In genomic region chr4:110352001-110352369, GRCm38 (mm10) we compare ENCODE assay signal across 9 mouse cellular contexts. TPM values are rescaled to one million over a fixed set of nuclear protein-coding genes. Genes with fewer than 3 reads are reported as not detected.
DNase-seq lines count a peak whose midpoint lies in the region; ATAC-seq and TF ChIP-seq lines count a peak whose summit lies in the region.
"Had no signal": no experiment of that assay in that cellular context is flagged by ENCODE, and none has a peak within 500 bp of the region (broad histone marks: within the 10 kb centered on the region; RNA-seq: fewer than 3 reads in every experiment).

No protein-coding gene starts in this region.

- no peaks in the 10 kb centered on the region for H3K4me1 ChIP-seq in heart, adult 2 months (ENCODE audit: control insufficient read depth, insufficient read depth, low read length)
- peaks cover 4% of the 10 kb centered on the region; the same call in 1 of the 2 replicates for H3K4me1 ChIP-seq in testis, adult 2 months (ENCODE audit: control insufficient read depth, insufficient read depth, low read length)
- no peaks in the 10 kb centered on the region for H3K4me1 ChIP-seq in liver, embryonic 14.5 days (replicated peaks; ENCODE audit: control insufficient read depth in 2 of 2, insufficient read depth in 2 of 2, low read length in 1 of 2)

- H3K9ac ChIP-seq in heart, adult 2 months (ENCODE audit: low read depth, low read length) = no peak overlapping the region
- H3K9ac ChIP-seq in liver, embryonic 14.5 days (replicated peaks) = no peak overlapping the region

- WGBS in heart, adult 2 months = 5% methylated on average over 5 of the region's 5 CpGs
- 9% methylated on average over 5 of the region's 5 CpGs for WGBS in liver, embryonic 14.5 days (ENCODE audit: insufficient replicate concordance)

- DNase-seq in heart, adult 2 months = no peak
- no peak for DNase-seq in heart, adult 8-10 months (ENCODE audit: low spot score)
- no peak for DNase-seq in testis, postnatal 10 days (ENCODE audit: low spot score)
- no peak for DNase-seq in liver, embryonic 14.5 days (ENCODE audit: low read depth in 3 of 3, low spot score in 3 of 3)
- DNase-seq in telencephalon, adult 2 months (ENCODE audit: low read depth, low spot score) = peak; percentile 15
- no peak for DNase-seq in left cerebral cortex, adult 9 months (ENCODE audit: low spot score in 2 of 2)

- H3K27ac ChIP-seq in heart, adult 2 months = no peak overlapping the region
- peak overlapping the region; percentile 10; the same call in 1 of the 2 replicates for H3K27ac ChIP-seq in testis, adult 2 months (ENCODE audit: control insufficient read depth, insufficient read depth, low read depth, low read length)
- no peak overlapping the region for H3K27ac ChIP-seq in liver, embryonic 14.5 days

- H3K79me2 ChIP-seq in heart, adult 2 months (replicated peaks; ENCODE audit: control insufficient read depth, insufficient read depth, low read length) = no peaks in the 10 kb centered on the region

- TF ChIP-seq CTCF in heart, adult 2 months (IDR thresholded peaks at IDR 0.05) = no peak
- TF ChIP-seq CTCF in testis, adult 2 months (IDR thresholded peaks at IDR 0.05; ENCODE audit: control insufficient read depth, insufficient read depth, insufficient replicate concordance, low read depth, low read length) = no peak
- no peak for TF ChIP-seq CTCF in liver, embryonic 14.5 days (IDR thresholded peaks at IDR 0.05; ENCODE audit: low read depth)

- ATAC-seq in liver, embryonic 14.5 days (ENCODE audit: insufficient read depth) = no peak
- no peak for ATAC-seq in activated CD4-positive, CD25-positive, alpha-beta regulatory T cell, adult 4 months

- TF ChIP-seq POLR2A in heart, adult 2 months (IDR thresholded peaks at IDR 0.05; ENCODE audit: insufficient read depth, low read depth, low read length) = no peak
- no peak for TF ChIP-seq POLR2A in testis, adult 2 months (IDR thresholded peaks at IDR 0.05; ENCODE audit: control insufficient read depth, low read depth, low read length)

- no peaks in the 10 kb centered on the region for H3K36me3 ChIP-seq in heart, adult 2 months (ENCODE audit: control insufficient read depth, insufficient read depth, low read length)
- H3K36me3 ChIP-seq in testis, adult 2 months (ENCODE audit: control insufficient read depth, insufficient read depth, low read length) = no peaks in the 10 kb centered on the region
- no peaks in the 10 kb centered on the region for H3K36me3 ChIP-seq in liver, embryonic 14.5 days (replicated peaks; ENCODE audit: control insufficient read depth, insufficient read depth, low read depth)

- peak overlapping the region; percentile 52 for H3K4me2 ChIP-seq in liver, embryonic 14.5 days (ENCODE audit: low read depth)

- no peak for TF ChIP-seq EP300 in heart, adult 2 months (IDR thresholded peaks at IDR 0.05; ENCODE audit: insufficient read depth, low read depth, low read length)
- no peak for TF ChIP-seq EP300 in liver, embryonic 14.5 days (IDR thresholded peaks at IDR 0.05; ENCODE audit: low read depth)

- peak overlapping the region; percentile 54 for H3K4me3 ChIP-seq in heart, adult 2 months
- H3K4me3 ChIP-seq in testis, adult 2 months (ENCODE audit: control insufficient read depth, low read depth, low read length) = peak overlapping the region; percentile 99
- H3K4me3 ChIP-seq in liver, embryonic 14.5 days (ENCODE audit: insufficient read depth in 1 of 2, low read depth in 2 of 2, low read length in 2 of 2) = peak overlapping the region; percentile 45 to 51; a peak in 2 of 4 replicates

- intact Hi-C loops in heart, adult 2 months (cut with DNase I) = no loop called here

- no peaks in the 10 kb centered on the region for H3K27me3 ChIP-seq in heart, adult 2 months (ENCODE audit: control insufficient read depth, insufficient read depth, low read length)
- no peaks in the 10 kb centered on the region for H3K27me3 ChIP-seq in testis, adult 2 months (ENCODE audit: control insufficient read depth, insufficient read depth, low read length)
- peaks cover 11% of the 10 kb centered on the region for H3K27me3 ChIP-seq in liver, embryonic 14.5 days (ENCODE audit: control insufficient read depth, insufficient read depth, low read length)

- H3K9me3 ChIP-seq in liver, embryonic 14.5 days (ENCODE audit: control insufficient read depth, low read length) = no peaks in the 10 kb centered on the region

RNA-seq across cellular contexts. Expression of gene Elavl4, which starts 0.3 kb away (rescaled TPM):
- total RNA-seq in heart, adult 2 months (2021) = under 1 TPM; 0.09 to 0.13 TPM
- 0.09 and 0.12 TPM in 2 replicates for polyA plus RNA-seq in heart, adult 2 months (2012; rRNA removed)
- under 1 TPM in 3 of 4 experiments, not detected in 1; 0.06 to 0.28 (median 0.22) TPM for total RNA-seq in heart, adult 8-10 months (2022)
- 5.0 and 6.0 TPM in 2 replicates for polyA plus RNA-seq in testis, adult 2 months (2012; rRNA removed)
- 0.04 and 0.16 TPM in 2 replicates for polyA plus RNA-seq in liver, embryonic 14.5 days (2012; rRNA removed)
- polyA plus RNA-seq in liver, embryonic 14.5 days (2014; fragmentation: Nextera tagmentation; extraction: Ambion mirVana) = 0.10 TPM in 1 of 2 replicates, not detected in the other
- polyA plus RNA-seq in activated CD4-positive, CD25-positive, alpha-beta regulatory T cell, adult 4 months (2017; shearing (Covaris generic)) = under 1 TPM in 1 of 2 experiments, not detected in 1; 0.44 TPM
- total RNA-seq: gastrocnemius, postnatal 36 days had no signal

RNA-seq across cellular contexts. Expression of gene Agbl4, which starts 45.5 kb away (rescaled TPM):
- total RNA-seq in heart, adult 2 months (2021) = under 1 TPM; 0.30 to 0.39 TPM
- 0.08 TPM in 1 of 2 replicates, not detected in the other for polyA plus RNA-seq in heart, adult 2 months (2012; rRNA removed)
- total RNA-seq in heart, adult 8-10 months (2022) = under 1 TPM; 0.20 to 0.72 (median 0.42) TPM
- polyA plus RNA-seq in testis, adult 2 months (2012; rRNA removed) = 63.8 and 79.8 TPM in 2 replicates
- not detected in 2 replicates for polyA plus RNA-seq in liver, embryonic 14.5 days (2012; rRNA removed)
- polyA plus RNA-seq in liver, embryonic 14.5 days (2014; fragmentation: Nextera tagmentation; extraction: Ambion mirVana) = not detected in 2 replicates
- not detected for polyA plus RNA-seq in activated CD4-positive, CD25-positive, alpha-beta regulatory T cell, adult 4 months (2017; shearing (Covaris generic))
- total RNA-seq: gastrocnemius, postnatal 36 days had no signal

Comparison
In these comparisons a context has a peak if more than half of its experiments do, and no peak if none do; other contexts are left out.
1. H3K4me3 ChIP-seq: peak in every context shown above with its lines; median percentile 99 in testis, adult 2 months; 54 in heart, adult 2 months; 48 in liver, embryonic 14.5 days.
2. RNA of gene Agbl4, which starts 45.5 kb away (polyA plus RNA-seq): 63.8 to 79.8 TPM in testis, adult 2 months; not detected in liver, embryonic 14.5 days, 0.08 TPM in heart, adult 2 months and not detected in activated CD4-positive, CD25-positive, alpha-beta regulatory T cell, adult 4 months; every median in the first group is over 10 times any median in the second.